Mouse (Mus musculus): ENCODE results near the gene Pard3b. TPM values are rescaled to one million over a fixed set of nuclear protein-coding genes. Genes with fewer than 3 reads are reported as not detected.

The Pard3b gene
- total RNA-seq, 1 experiment from 2014 or later, result 13.1 TPM

GRCm38 (mm10) chr1:62087464-62087863 is 448.8 kb downstream of the Pard3b start:
- DNase-seq, result no peak

- no peak for DNase-seq
These were observed 456.3 kb downstream of the Pard3b start for GRCm38 (mm10) chr1:62094885-62095284.

GRCm38 (mm10) chr1:62122426-62122825 is 483.8 kb downstream of the Pard3b start:
- no peak for DNase-seq

GRCm38 (mm10) chr1:62129186-62129585 is 490.6 kb downstream of the Pard3b start:
- no peak for DNase-seq

GRCm38 (mm10) chr1:62148134-62148533 is 509.5 kb downstream of the Pard3b start:
- DNase-seq, result no peak

GRCm38 (mm10) chr1:62148786-62149185 is 510.2 kb downstream of the Pard3b start:
- DNase-seq, result no peak

- DNase-seq, result no peak
These were observed 517.3 kb downstream of the Pard3b start for GRCm38 (mm10) chr1:62155970-62156369.

- DNase-seq, result no peak
These were observed 521.0 kb downstream of the Pard3b start for GRCm38 (mm10) chr1:62159592-62159991.

- DNase-seq, result peak; percentile 51
These were observed 536.5 kb downstream of the Pard3b start for GRCm38 (mm10) chr1:62175013-62175640.

GRCm38 (mm10) chr1:62181638-62182037 is 543.0 kb downstream of the Pard3b start:
- DNase-seq, result peak; percentile 36

GRCm38 (mm10) chr1:62182634-62183033 is 544.0 kb downstream of the Pard3b start:
- DNase-seq, result no peak

GRCm38 (mm10) chr1:62190786-62191185 is 552.2 kb downstream of the Pard3b start:
- no peak for DNase-seq

- no peak for DNase-seq
These were observed 558.9 kb downstream of the Pard3b start for GRCm38 (mm10) chr1:62197515-62197914.

- DNase-seq, result no peak
These were observed 562.3 kb downstream of the Pard3b start for GRCm38 (mm10) chr1:62200919-62201318.

GRCm38 (mm10) chr1:62201686-62202257 is 563.1 kb downstream of the Pard3b start:
- no peak for DNase-seq

GRCm38 (mm10) chr1:62213285-62213684 is 574.7 kb downstream of the Pard3b start:
- DNase-seq, result no peak

- peak; percentile 6 for DNase-seq
These were observed 577.2 kb downstream of the Pard3b start for GRCm38 (mm10) chr1:62215842-62216241.

GRCm38 (mm10) chr1:62216568-62216967 is 577.9 kb downstream of the Pard3b start:
- DNase-seq, result no peak

- DNase-seq, result no peak
These were observed 590.5 kb downstream of the Pard3b start for GRCm38 (mm10) chr1:62229129-62229528.

GRCm38 (mm10) chr1:62234039-62234438 is 595.4 kb downstream of the Pard3b start:
- DNase-seq, result no peak

- no peak for DNase-seq
These were observed 596.5 kb downstream of the Pard3b start for GRCm38 (mm10) chr1:62235121-62235520.

GRCm38 (mm10) chr1:62244191-62244984 is 605.8 kb downstream of the Pard3b start:
- peak; percentile 4 for DNase-seq

GRCm38 (mm10) chr1:62252432-62252831 is 613.8 kb downstream of the Pard3b start:
- DNase-seq, result no peak

Data from adrenal gland, postnatal 14 days (tissue).